Mouse (Mus musculus) midbrain, embryonic 13.5 days (tissue): Measurements from ENCODE around the gene Usp34. TPM values are rescaled to one million over a fixed set of nuclear protein-coding genes. Genes with fewer than 3 reads are reported as not detected.

ENCODE experiments used
- ATAC-seq: fragments of 200-750 bp; cut with Nextera tagmentation; 2 replicates; pipeline ENCODE4 v1.8.0; 2017; ENCODE audit warnings: mild to moderate bottlenecking, moderate TSS enrichment, moderate library complexity
- H3K27ac ChIP-seq: fragments of 300-500 bp; sonication (generic); 2 replicates; pipeline ENCODE4 v1.5.1; 2015; ENCODE audit warnings: inconsistent platforms, mild to moderate bottlenecking, moderate library complexity
- H3K27me3 ChIP-seq: fragments of 300-500 bp; sonication (generic); 2 replicates; pipeline ENCODE4 v1.6.1; 2015; ENCODE audit warnings: mild to moderate bottlenecking, inconsistent platforms
- H3K36me3 ChIP-seq: fragments of 300-500 bp; sonication (generic); 2 replicates; pipeline ENCODE4 v1.6.1; 2015; ENCODE audit warnings: mild to moderate bottlenecking, inconsistent platforms
- H3K4me1 ChIP-seq: fragments of 300-500 bp; sonication (generic); replicated peaks from 2 replicates; pipeline ENCODE4 v1.6.1; 2015; ENCODE audit warnings: inconsistent platforms
- H3K4me2 ChIP-seq: fragments of 300-500 bp; sonication (generic); replicated peaks from 2 replicates; pipeline ENCODE4 v1.6.1; 2015; ENCODE audit warnings: moderate library complexity, mild to moderate bottlenecking, inconsistent platforms
- H3K4me3 ChIP-seq: fragments of 300-500 bp; sonication (generic); replicated peaks from 2 replicates; pipeline ENCODE4 v1.5.1; 2015; ENCODE audit warnings: mild to moderate bottlenecking, inconsistent platforms
- H3K9ac ChIP-seq: fragments of 300-500 bp; sonication (generic); replicated peaks from 2 replicates; pipeline ENCODE4 v1.6.1; 2015; ENCODE audit warnings: mild to moderate bottlenecking, inconsistent platforms
- H3K9me3 ChIP-seq: fragments of 300-500 bp; sonication (generic); 2 replicates; pipeline ENCODE4 v1.6.1; 2016; ENCODE audit warnings: mild to moderate bottlenecking, inconsistent platforms
- WGBS: fragments of 180-500 bp; shearing (Covaris S2); methylation state at CpG from one replicate; pipeline ENCODE4 v1.1.7; 2015; 5-methylcytosine and 5-hydroxymethylcytosine counted together
- polyA plus RNA-seq: library from polyadenylated mRNA; unstranded; fragments of >200 nt; fragmentation: Nextera tagmentation; extraction: Ambion mirVana; gene quantifications from 2 replicates; pipeline ENCODE4 v1.2.1, GENCODE M21; 2015

Usp34 gene
- polyA plus RNA-seq, 1 experiment from 2014 or later, result 31.3 TPM

GRCm38 (mm10) chr11:23364348-23364747 lies 57.7 kb downstream of the Usp34 start:
- Histone ChIP-seq H3K27me3 (no peaks in the 10 kb centered on the region), H3K27ac (no peak overlapping the region), H3K9me3 (no peaks in the 10 kb centered on the region), H3K4me2 (no peak overlapping the region), H3K4me3 (no peak overlapping the region), H3K9ac (no peak overlapping the region), H3K36me3 (peaks cover 33% of the 10 kb centered on the region), H3K4me1 (no peaks in the 10 kb centered on the region)
- 85% methylated on average over 3 of the region's 3 CpGs for WGBS
- ATAC-seq, result no peak

DNA sequence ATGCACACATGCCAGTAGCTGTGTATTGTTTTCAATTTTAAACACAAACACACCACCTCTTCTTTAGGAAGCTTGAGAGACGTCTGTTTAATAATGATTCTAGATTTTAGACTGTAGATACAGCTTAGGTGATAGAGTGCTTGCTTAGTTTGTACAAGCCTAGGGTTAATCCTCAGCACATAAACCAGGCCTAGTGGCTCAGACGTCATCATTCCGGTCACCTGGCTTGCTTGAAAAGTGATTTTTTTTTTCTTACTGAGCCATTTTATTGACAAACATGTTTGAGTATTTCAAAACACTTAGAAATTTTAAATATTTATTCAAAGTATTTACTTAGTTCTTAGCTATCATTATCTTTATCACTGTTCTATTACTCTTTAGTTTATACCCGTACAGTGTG lies 65.3 kb downstream of the Usp34 start:
- ATAC-seq, result no peak
- Histone ChIP-seq H3K9ac (no peak overlapping the region), H3K4me1 (no peaks in the 10 kb centered on the region), H3K27ac (no peak overlapping the region), H3K9me3 (no peaks in the 10 kb centered on the region), H3K27me3 (no peaks in the 10 kb centered on the region), H3K4me2 (no peak overlapping the region), H3K36me3 (peaks cover 33% of the 10 kb centered on the region), H3K4me3 (no peak overlapping the region)
- 91% methylated on average over 4 of the region's 4 CpGs for WGBS

- Histone ChIP-seq H3K4me3 (no peak overlapping the region), H3K9me3 (no peaks in the 10 kb centered on the region), H3K27ac (no peak overlapping the region), H3K4me2 (no peak overlapping the region), H3K9ac (no peak overlapping the region), H3K36me3 (peaks cover 37% of the 10 kb centered on the region), H3K4me1 (no peaks in the 10 kb centered on the region), H3K27me3 (no peaks in the 10 kb centered on the region)
- ATAC-seq, result no peak
These were observed 65.8 kb downstream of the Usp34 start for GRCm38 (mm10) chr11:23372490-23372889.

DNA sequence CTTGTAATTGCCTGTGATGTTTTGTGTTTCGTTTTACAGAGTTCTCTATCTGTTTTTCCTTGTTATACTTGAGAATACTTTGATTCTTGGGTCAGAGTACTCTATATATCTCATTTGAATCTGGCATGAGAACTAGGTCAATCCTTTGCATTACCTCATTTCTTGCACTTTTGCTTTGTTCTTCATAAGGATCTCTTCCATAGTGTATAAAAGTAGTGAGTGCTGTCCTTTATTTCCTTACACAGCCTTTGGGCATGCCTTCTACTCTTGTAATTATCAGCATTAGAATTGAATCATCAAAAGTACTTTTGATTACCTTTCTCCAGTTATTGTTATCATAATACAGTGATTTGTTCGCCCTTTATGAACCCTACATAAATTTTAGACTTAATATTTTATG lies 73.4 kb downstream of the Usp34 start:
- Histone ChIP-seq H3K4me1 (no peaks in the 10 kb centered on the region), H3K27me3 (no peaks in the 10 kb centered on the region), H3K4me3 (no peak overlapping the region), H3K36me3 (peaks cover 39% of the 10 kb centered on the region), H3K27ac (no peak overlapping the region), H3K4me2 (no peak overlapping the region), H3K9me3 (no peaks in the 10 kb centered on the region), H3K9ac (no peak overlapping the region)
- no peak for ATAC-seq
- 95% methylated on average over 2 of the region's 2 CpGs for WGBS

- Histone ChIP-seq H3K36me3 (peaks cover 35% of the 10 kb centered on the region), H3K4me3 (no peak overlapping the region), H3K9me3 (no peaks in the 10 kb centered on the region), H3K27ac (no peak overlapping the region), H3K4me1 (no peaks in the 10 kb centered on the region), H3K27me3 (no peaks in the 10 kb centered on the region), H3K4me2 (no peak overlapping the region), H3K9ac (no peak overlapping the region)
- ATAC-seq, result no peak
- WGBS, result 96% methylated on average over 3 of the region's 3 CpGs
These were observed 73.9 kb downstream of the Usp34 start for GRCm38 (mm10) chr11:23380595-23380994.

DNA sequence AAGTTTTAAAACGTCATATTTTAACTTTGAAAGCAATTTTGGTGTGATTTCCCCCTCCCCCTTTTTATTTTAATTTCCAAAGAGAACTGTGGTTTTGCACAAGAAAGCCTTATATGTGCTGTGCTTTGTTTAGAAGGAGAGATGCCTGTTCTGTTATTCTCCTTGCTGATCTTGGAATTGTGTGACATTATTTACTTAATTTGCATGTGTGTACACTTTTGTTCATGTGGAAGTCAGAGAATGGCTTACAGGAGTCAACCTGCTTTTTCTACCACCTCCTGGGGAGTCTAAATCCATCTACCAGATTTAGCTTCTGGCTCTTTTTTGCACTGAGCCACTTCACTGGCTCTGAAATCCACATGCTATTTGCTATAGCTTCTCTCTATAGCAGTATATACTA lies 76.1 kb downstream of the Usp34 start:
- WGBS, result 88% methylated on average over 1 of the region's 1 CpGs
- no peak for ATAC-seq
- no peaks in the 10 kb centered on the region for H3K27me3 ChIP-seq
- H3K4me1 ChIP-seq, result no peaks in the 10 kb centered on the region
- peaks cover 27% of the 10 kb centered on the region for H3K36me3 ChIP-seq
- no peak overlapping the region for H3K27ac ChIP-seq
- H3K4me3 ChIP-seq, result no peak overlapping the region
- no peak overlapping the region for H3K4me2 ChIP-seq
- no peaks in the 10 kb centered on the region for H3K9me3 ChIP-seq
- no peak overlapping the region for H3K9ac ChIP-seq

- Histone ChIP-seq H3K4me2 (no peak overlapping the region), H3K9ac (no peak overlapping the region), H3K27me3 (no peaks in the 10 kb centered on the region), H3K9me3 (no peaks in the 10 kb centered on the region), H3K4me3 (no peak overlapping the region), H3K36me3 (peaks cover 36% of the 10 kb centered on the region), H3K27ac (no peak overlapping the region), H3K4me1 (no peaks in the 10 kb centered on the region)
- WGBS, result 92% methylated on average over 1 of the region's 1 CpGs
- ATAC-seq, result no peak
These were observed 83.0 kb downstream of the Usp34 start for GRCm38 (mm10) chr11:23389649-23390048.

DNA sequence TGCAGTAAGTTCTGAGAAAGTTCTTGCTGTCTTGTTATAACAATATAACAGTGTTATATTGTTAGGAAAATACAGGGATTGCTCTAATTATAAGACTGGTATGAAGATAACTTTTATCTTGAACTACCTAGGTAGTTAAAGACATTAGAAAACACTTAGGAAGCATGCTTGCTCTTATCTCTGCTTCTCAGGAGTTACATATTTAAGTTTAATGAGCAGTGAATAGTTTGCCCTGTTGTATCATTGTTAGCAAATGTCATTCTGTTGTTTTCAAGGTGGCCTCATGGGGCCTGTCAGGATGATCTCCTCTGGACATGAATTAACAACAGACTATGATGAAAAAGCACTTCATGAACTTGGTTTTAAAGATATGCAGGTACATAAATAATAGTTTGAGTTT lies 85.9 kb downstream of the Usp34 start:
- H3K27me3 ChIP-seq, result no peaks in the 10 kb centered on the region
- no peak overlapping the region for H3K9ac ChIP-seq
- no peak overlapping the region for H3K4me3 ChIP-seq
- H3K36me3 ChIP-seq, result peaks cover 58% of the 10 kb centered on the region
- H3K9me3 ChIP-seq, result no peaks in the 10 kb centered on the region
- no peak for ATAC-seq
- H3K4me2 ChIP-seq, result no peak overlapping the region
- no peaks in the 10 kb centered on the region for H3K4me1 ChIP-seq
- no peak overlapping the region for H3K27ac ChIP-seq

GRCm38 (mm10) chr11:23396608-23397007 lies 89.9 kb downstream of the Usp34 start:
- H3K27ac ChIP-seq, result no peak overlapping the region
- no peak for ATAC-seq
- no peaks in the 10 kb centered on the region for H3K4me1 ChIP-seq
- H3K36me3 ChIP-seq, result peaks cover 60% of the 10 kb centered on the region
- no peak overlapping the region for H3K4me3 ChIP-seq
- H3K9ac ChIP-seq, result no peak overlapping the region
- H3K27me3 ChIP-seq, result no peaks in the 10 kb centered on the region
- WGBS, result 93% methylated on average over 4 of the region's 4 CpGs
- no peaks in the 10 kb centered on the region for H3K9me3 ChIP-seq
- H3K4me2 ChIP-seq, result no peak overlapping the region

DNA sequence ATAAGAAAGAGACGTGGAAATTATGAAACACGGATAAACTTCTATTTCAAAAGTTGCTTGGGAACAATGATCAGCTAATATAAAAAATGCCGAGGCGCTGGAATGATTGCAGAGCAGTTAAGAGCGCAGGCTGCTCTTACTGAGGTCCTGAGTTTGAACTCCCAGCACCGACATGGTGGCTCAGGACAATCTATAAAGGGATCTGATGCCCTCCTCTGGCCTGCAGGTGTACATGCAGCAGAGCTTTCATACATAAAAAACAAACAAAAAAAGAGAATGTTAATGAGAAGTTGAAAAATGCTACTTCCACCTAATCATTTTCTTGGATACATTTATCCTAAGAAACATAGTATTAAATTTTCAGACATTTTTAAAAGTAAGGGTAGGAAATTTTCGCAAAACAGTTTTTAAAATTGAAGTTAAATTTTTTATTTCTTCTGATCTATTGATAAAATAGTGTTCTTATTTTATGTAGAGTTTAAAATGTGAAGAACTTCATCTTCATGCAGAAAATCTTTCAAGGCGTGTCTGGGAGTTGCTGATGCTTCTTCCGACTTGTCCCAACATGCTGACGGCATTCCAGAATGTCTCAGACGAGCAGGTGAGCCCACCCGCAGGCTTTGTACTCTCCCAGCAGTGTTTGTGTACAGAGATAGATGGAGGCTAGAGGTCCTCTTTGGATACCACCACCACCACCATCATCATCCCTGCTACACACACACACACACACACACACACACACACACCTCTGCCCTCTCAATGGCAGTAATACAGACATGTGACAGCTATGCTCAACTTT lies 94.5 kb downstream of the Usp34 start:
- no peaks in the 10 kb centered on the region for H3K27me3 ChIP-seq
- H3K9me3 ChIP-seq, result no peaks in the 10 kb centered on the region
- WGBS, result 88% methylated on average over 12 of the region's 12 CpGs
- no peak overlapping the region for H3K27ac ChIP-seq
- no peak overlapping the region for H3K4me3 ChIP-seq
- H3K9ac ChIP-seq, result no peak overlapping the region
- no peak for ATAC-seq
- H3K4me2 ChIP-seq, result no peak overlapping the region
- peaks cover 50% of the 10 kb centered on the region for H3K36me3 ChIP-seq
- H3K4me1 ChIP-seq, result no peaks in the 10 kb centered on the region

GRCm38 (mm10) chr11:23428301-23428700 lies 121.6 kb downstream of the Usp34 start:
- Histone ChIP-seq H3K27ac (no peak overlapping the region), H3K9ac (no peak overlapping the region), H3K4me1 (no peaks in the 10 kb centered on the region), H3K36me3 (peaks cover 60% of the 10 kb centered on the region), H3K4me2 (no peak overlapping the region), H3K27me3 (no peaks in the 10 kb centered on the region), H3K9me3 (no peaks in the 10 kb centered on the region), H3K4me3 (no peak overlapping the region)
- ATAC-seq, result no peak
- 92% methylated on average over 6 of the region's 6 CpGs for WGBS

GRCm38 (mm10) chr11:23430013-23430412 lies 123.3 kb downstream of the Usp34 start:
- H3K4me2 ChIP-seq, result no peak overlapping the region
- ATAC-seq, result no peak
- H3K9ac ChIP-seq, result no peak overlapping the region
- no peak overlapping the region for H3K27ac ChIP-seq
- no peaks in the 10 kb centered on the region for H3K9me3 ChIP-seq
- H3K27me3 ChIP-seq, result no peaks in the 10 kb centered on the region
- H3K36me3 ChIP-seq, result peaks cover 71% of the 10 kb centered on the region
- no peak overlapping the region for H3K4me3 ChIP-seq
- 89% methylated on average over 2 of the region's 2 CpGs for WGBS
- H3K4me1 ChIP-seq, result no peaks in the 10 kb centered on the region

DNA sequence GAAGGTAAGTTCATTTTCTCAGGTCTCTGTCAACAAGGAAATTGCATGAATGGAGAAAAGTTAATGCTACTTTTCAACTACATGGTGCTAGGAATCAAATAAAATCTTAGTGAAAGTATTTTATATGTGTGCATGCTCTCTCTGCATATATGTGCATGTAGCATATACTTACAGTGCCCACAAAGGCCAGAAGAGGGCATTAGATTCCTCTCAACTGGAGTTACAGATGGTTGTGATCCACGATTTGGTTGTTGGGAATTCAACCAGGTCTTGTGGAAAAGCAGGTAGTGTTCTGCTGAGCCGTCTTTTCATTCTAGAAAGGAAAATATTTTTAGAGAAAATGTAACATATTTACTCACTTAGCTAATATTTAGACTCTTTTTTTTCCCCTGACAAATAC lies 129.4 kb downstream of the Usp34 start:
- WGBS, result 90% methylated on average over 2 of the region's 2 CpGs
- no peaks in the 10 kb centered on the region for H3K9me3 ChIP-seq

More for the DNA sequence above, 129.4 kb downstream of the Usp34 start:
- ATAC-seq, result no peak
- no peak overlapping the region for H3K4me3 ChIP-seq
- H3K4me2 ChIP-seq, result no peak overlapping the region
- no peak overlapping the region for H3K9ac ChIP-seq
- no peaks in the 10 kb centered on the region for H3K27me3 ChIP-seq
- peaks cover 75% of the 10 kb centered on the region for H3K36me3 ChIP-seq
- no peaks in the 10 kb centered on the region for H3K4me1 ChIP-seq
- no peak overlapping the region for H3K27ac ChIP-seq
